Mouse (Mus musculus): Measurements from ENCODE around the gene Hipk2. TPM values are rescaled to one million over a fixed set of nuclear protein-coding genes. Genes with fewer than 3 reads are reported as not detected.
A peak's percentile ranks its signal among the peaks of the same experiment; 100 is the strongest.

Gene Hipk2
- polyA plus RNA-seq, 2 experiments: 11.9 to 12.3 TPM

GRCm38 (mm10) chr6:38701421-38701820 is 174.5 kb downstream of the Hipk2 start:
- no peak for DNase-seq (ENCODE audit: low spot score)
- H3K27ac ChIP-seq (replicated peaks; ENCODE audit: low read depth, low read length): no peak overlapping the region
- H3K4me1 ChIP-seq (ENCODE audit: control insufficient read depth, insufficient read depth, low read length): no peaks in the 10 kb centered on the region
- H3K9me3 ChIP-seq (ENCODE audit: control insufficient read depth, low read length): no peaks in the 10 kb centered on the region
- no peak for TF ChIP-seq POLR2A (IDR thresholded peaks at IDR 0.05; ENCODE audit: borderline replicate concordance, extremely low read depth, insufficient read depth, insufficient read length)
- no peak overlapping the region for H3K4me2 ChIP-seq (replicated peaks; ENCODE audit: low read depth, low read length, severe bottlenecking)
- WGBS: 76% methylated on average over 2 of the region's 2 CpGs
- H3K4me3 ChIP-seq (replicated peaks; ENCODE audit: low read length): no peak overlapping the region
- ATAC-seq (ENCODE audit: low FRiP score, low read depth): no peak
- H3K9ac ChIP-seq (ENCODE audit: low read depth, low read length, severe bottlenecking): no peak overlapping the region
- peaks cover 69% of the 10 kb centered on the region for H3K36me3 ChIP-seq (ENCODE audit: control insufficient read depth, insufficient read depth, low read length)
- no peaks in the 10 kb centered on the region for H3K27me3 ChIP-seq (ENCODE audit: control insufficient read depth, insufficient read depth, low read length)

GRCm38 (mm10) chr6:38698233-38698889 is 177.6 kb downstream of the Hipk2 start:
- H3K36me3 ChIP-seq (ENCODE audit: control insufficient read depth, insufficient read depth, low read length): peaks cover 80% of the 10 kb centered on the region
- ATAC-seq (ENCODE audit: low FRiP score, low read depth) (no peak), DNase-seq (ENCODE audit: low spot score) (no peak)
- no peak for TF ChIP-seq POLR2A (IDR thresholded peaks at IDR 0.05; ENCODE audit: borderline replicate concordance, extremely low read depth, insufficient read depth, insufficient read length)
- H3K27me3 ChIP-seq (ENCODE audit: control insufficient read depth, insufficient read depth, low read length): no peaks in the 10 kb centered on the region
- H3K27ac ChIP-seq (replicated peaks; ENCODE audit: low read depth, low read length): no peak overlapping the region
- H3K4me3 ChIP-seq (replicated peaks; ENCODE audit: low read length): no peak overlapping the region
- H3K4me1 ChIP-seq (ENCODE audit: control insufficient read depth, insufficient read depth, low read length): no peaks in the 10 kb centered on the region
- H3K4me2 ChIP-seq (replicated peaks; ENCODE audit: low read depth, low read length, severe bottlenecking): no peak overlapping the region
- no peaks in the 10 kb centered on the region for H3K9me3 ChIP-seq (ENCODE audit: control insufficient read depth, low read length)
- 95% methylated on average over 18 of the region's 18 CpGs for WGBS
- no peak overlapping the region for H3K9ac ChIP-seq (ENCODE audit: low read depth, low read length, severe bottlenecking)

- whole genome bisulfite sequencing: 90% methylated on average over 9 of the region's 9 CpGs
- Histone ChIP-seq H3K4me2 (replicated peaks; ENCODE audit: low read depth, low read length, severe bottlenecking) (no peak overlapping the region), H3K36me3 (ENCODE audit: control insufficient read depth, insufficient read depth, low read length) (peaks cover 62% of the 10 kb centered on the region), H3K9ac (ENCODE audit: low read depth, low read length, severe bottlenecking) (no peak overlapping the region), H3K27me3 (ENCODE audit: control insufficient read depth, insufficient read depth, low read length) (no peaks in the 10 kb centered on the region), H3K9me3 (ENCODE audit: control insufficient read depth, low read length) (no peaks in the 10 kb centered on the region), H3K4me3 (replicated peaks; ENCODE audit: low read length) (no peak overlapping the region), H3K27ac (replicated peaks; ENCODE audit: low read depth, low read length) (no peak overlapping the region), H3K4me1 (ENCODE audit: control insufficient read depth, insufficient read depth, low read length) (no peaks in the 10 kb centered on the region)
- no peak for DNase-seq (ENCODE audit: low spot score)
- TF ChIP-seq POLR2A (IDR thresholded peaks at IDR 0.05; ENCODE audit: borderline replicate concordance, extremely low read depth, insufficient read depth, insufficient read length): no peak
- ATAC-seq (ENCODE audit: low FRiP score, low read depth): no peak
Observed at GRCm38 (mm10) chr6:38696570-38696969, 179.4 kb downstream of the Hipk2 start.

GRCm38 (mm10) chr6:38695380-38696054 is 180.4 kb downstream of the Hipk2 start:
- 31% methylated on average over 9 of the region's 9 CpGs for WGBS
- Histone ChIP-seq H3K9me3 (ENCODE audit: control insufficient read depth, low read length) (no peaks in the 10 kb centered on the region), H3K9ac (ENCODE audit: low read depth, low read length, severe bottlenecking) (no peak overlapping the region), H3K4me1 (ENCODE audit: control insufficient read depth, insufficient read depth, low read length) (no peaks in the 10 kb centered on the region), H3K4me3 (replicated peaks; ENCODE audit: low read length) (no peak overlapping the region), H3K36me3 (ENCODE audit: control insufficient read depth, insufficient read depth, low read length) (peaks cover 55% of the 10 kb centered on the region), H3K27ac (replicated peaks; ENCODE audit: low read depth, low read length) (no peak overlapping the region), H3K4me2 (replicated peaks; ENCODE audit: low read depth, low read length, severe bottlenecking) (no peak overlapping the region), H3K27me3 (ENCODE audit: control insufficient read depth, insufficient read depth, low read length) (no peaks in the 10 kb centered on the region)
- ATAC-seq (ENCODE audit: low FRiP score, low read depth) (peak; percentile 45; the same call in 1 of the 2 replicates), DNase-seq (ENCODE audit: low spot score) (peak; percentile 94)
- no peak for TF ChIP-seq POLR2A (IDR thresholded peaks at IDR 0.05; ENCODE audit: borderline replicate concordance, extremely low read depth, insufficient read depth, insufficient read length)

- no peak for DNase-seq (ENCODE audit: low spot score)
- Histone ChIP-seq H3K9me3 (ENCODE audit: control insufficient read depth, low read length) (no peaks in the 10 kb centered on the region), H3K36me3 (ENCODE audit: control insufficient read depth, insufficient read depth, low read length) (peaks cover 32% of the 10 kb centered on the region), H3K4me3 (replicated peaks; ENCODE audit: low read length) (no peak overlapping the region), H3K4me1 (ENCODE audit: control insufficient read depth, insufficient read depth, low read length) (no peaks in the 10 kb centered on the region), H3K9ac (ENCODE audit: low read depth, low read length, severe bottlenecking) (no peak overlapping the region), H3K4me2 (replicated peaks; ENCODE audit: low read depth, low read length, severe bottlenecking) (no peak overlapping the region), H3K27ac (replicated peaks; ENCODE audit: low read depth, low read length) (no peak overlapping the region), H3K27me3 (ENCODE audit: control insufficient read depth, insufficient read depth, low read length) (no peaks in the 10 kb centered on the region)
- TF ChIP-seq POLR2A (IDR thresholded peaks at IDR 0.05; ENCODE audit: borderline replicate concordance, extremely low read depth, insufficient read depth, insufficient read length): no peak
- whole genome bisulfite sequencing: 88% methylated on average over 6 of the region's 6 CpGs
- no peak for ATAC-seq (ENCODE audit: low FRiP score, low read depth)
Observed at GRCm38 (mm10) chr6:38692556-38692955, 183.4 kb downstream of the Hipk2 start.

All from limb, embryonic 14.5 days (tissue).